Mouse (Mus musculus) thymus, adult 2 months (tissue): ENCODE measurements around the gene Olfr1317. TPM values are rescaled to one million over a fixed set of nuclear protein-coding genes. Genes with fewer than 3 reads are reported as not detected.

Source experiments
- DNase-seq: peaks from one replicate; pipeline ENCODE4 v3.0.0; 2021
- H3K27ac ChIP-seq: fragments of 200-500 bp; 2 replicates; pipeline ENCODE4 v1.5.1; 2012; ENCODE audit warnings: low read length, control low read depth; ENCODE audit not compliant: control insufficient read depth, insufficient read depth
- H3K27me3 ChIP-seq: fragments of 200-500 bp; 2 replicates; pipeline ENCODE4 v1.6.1; 2012; ENCODE audit warnings: mild to moderate bottlenecking, low read length, moderate library complexity, mixed read lengths; ENCODE audit not compliant: control insufficient read depth, insufficient read depth
- H3K36me3 ChIP-seq: fragments of 200-500 bp; 2 replicates; pipeline ENCODE4 v1.6.1; 2012; ENCODE audit warnings: mild to moderate bottlenecking, low read length, moderate library complexity; ENCODE audit not compliant: control insufficient read depth, insufficient read depth
- H3K4me1 ChIP-seq: fragments of 200-500 bp; replicated peaks from 2 replicates; pipeline ENCODE4 v1.6.1; 2012; ENCODE audit warnings: low read length; ENCODE audit not compliant: control insufficient read depth, insufficient read depth
- H3K4me3 ChIP-seq: fragments of 200-500 bp; 2 replicates; pipeline ENCODE4 v1.5.1; 2012; ENCODE audit warnings: mild to moderate bottlenecking, low read length, control low read depth, moderate library complexity; ENCODE audit not compliant: control insufficient read depth, insufficient read depth
- CTCF ChIP-seq: fragments of 200-500 bp; IDR thresholded peaks from 2 replicates; pipeline ENCODE4 v1.5.1; 2012; ENCODE audit warnings: mild to moderate bottlenecking, control low read depth, low read length, moderate library complexity, borderline replicate concordance; ENCODE audit not compliant: control insufficient read depth, poor library complexity, insufficient read depth; ENCODE audit errors: extremely low read depth
- POLR2A ChIP-seq: fragments of 200-500 bp; IDR thresholded peaks from 2 replicates; pipeline ENCODE4 v1.6.1; 2012; ENCODE audit warnings: mild to moderate bottlenecking, low read length, control low read depth, moderate library complexity; ENCODE audit not compliant: control insufficient read depth, poor library complexity, insufficient read depth; ENCODE audit errors: extremely low read depth
- WGBS: fragments of 180-500 bp; shearing (Covaris S2); methylation state at CpG from one replicate; pipeline ENCODE4 v1.1.7; 2018; 5-methylcytosine and 5-hydroxymethylcytosine counted together
- polyA plus RNA-seq: library from polyadenylated mRNA; depleted of rRNA; stranded (reverse); fragments of >200 nt; gene quantifications from 2 replicates; pipeline ENCODE4 v1.2.3, GENCODE M21; 2012; rRNA removed

The Olfr1317 gene
- polyA plus RNA-seq = not detected in 2 replicates

DNA sequence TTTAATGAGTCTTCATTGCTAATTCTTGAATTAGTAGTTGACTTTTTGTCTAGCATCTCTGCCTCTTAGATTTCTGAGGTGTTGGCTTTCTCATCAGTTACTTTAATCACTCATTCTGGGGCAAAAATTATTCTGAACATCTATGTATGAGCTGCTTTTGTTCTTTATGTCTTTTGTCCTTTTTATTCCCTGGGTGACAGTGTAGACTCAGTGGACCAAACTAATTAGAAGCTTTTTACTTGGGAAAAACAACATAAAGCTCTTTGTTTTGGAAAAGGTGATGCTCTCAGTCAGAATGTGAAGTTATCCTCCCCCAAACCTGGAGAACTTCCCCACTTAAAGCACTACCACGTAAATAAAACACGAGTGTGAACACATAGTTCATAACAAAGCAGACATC lies at the start of gene Olfr1317:
Gene Olfr1317 (plus strand): TSS at position 301 of the 400 bp plus-strand sequence.
- Histone ChIP-seq H3K27me3 (no peaks in the 10 kb centered on the region), H3K27ac (no peak within 1 kb of the TSS), H3K4me1 (no peaks in the 10 kb centered on the region), H3K4me3 (no peak within 1 kb of the TSS), H3K36me3 (no peaks in the 10 kb centered on the region)
- DNase-seq = no peak
- no peak for TF ChIP-seq CTCF
- no peak for TF ChIP-seq POLR2A
- WGBS = 78% methylated on average over 2 of the region's 2 CpGs

DNA sequence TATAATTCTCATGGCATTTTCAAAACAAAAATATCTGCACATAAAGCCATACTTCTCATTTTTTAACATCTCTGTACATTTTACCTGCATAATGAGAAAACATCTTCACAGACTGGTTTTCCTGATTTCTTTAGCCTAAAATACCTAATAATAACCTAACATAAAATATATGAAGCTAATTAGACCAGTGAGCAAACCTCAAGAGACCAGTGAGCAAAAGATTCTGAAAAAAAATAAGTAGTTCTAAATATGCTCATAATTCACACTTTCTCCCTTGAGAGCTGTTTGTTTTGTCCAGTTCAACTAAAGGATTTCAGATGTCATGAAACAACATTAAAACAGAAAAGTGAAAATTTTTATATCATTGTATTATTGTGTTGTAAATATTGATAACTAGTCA lies 43.4 kb upstream of the Olfr1317 start, which contains the start of gene Olfr1314:
Gene Olfr1314 (minus strand): TSS at position 101 of the 400 bp plus-strand sequence.
- Histone ChIP-seq H3K27ac (no peak within 1 kb of the TSS), H3K36me3 (no peaks in the 10 kb centered on the region), H3K4me3 (no peak within 1 kb of the TSS), H3K4me1 (no peaks in the 10 kb centered on the region), H3K27me3 (no peaks in the 10 kb centered on the region)
- no peak for DNase-seq
- TF ChIP-seq POLR2A (no peak), CTCF (no peak)

DNA sequence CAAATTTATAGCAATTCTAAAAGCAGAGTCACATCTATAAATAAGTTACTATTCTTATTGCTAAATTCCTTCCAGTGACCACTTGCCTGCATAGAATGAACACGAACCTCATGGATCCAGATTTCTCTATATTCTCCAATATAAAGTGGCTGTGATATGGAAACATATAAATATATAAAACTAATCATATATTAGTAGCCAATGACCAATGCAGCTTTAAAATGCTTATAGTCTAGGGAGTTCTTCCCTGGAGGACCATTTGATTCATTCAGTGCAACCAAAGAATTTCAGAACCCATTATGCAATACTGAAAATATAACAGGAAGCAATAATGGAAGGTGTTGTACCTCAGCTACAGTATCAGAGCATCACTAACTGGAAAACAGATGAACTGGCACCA lies 24.8 kb upstream of the Olfr1317 start, which contains the start of gene Olfr1315-ps1:
Gene Olfr1315-ps1 (minus strand): TSS at position 101 of the 400 bp plus-strand sequence.
- WGBS = 79% methylated on average over 1 of the region's 1 CpGs
- TF ChIP-seq CTCF = no peak
- TF ChIP-seq POLR2A = no peak
- no peak for DNase-seq
- Histone ChIP-seq H3K27ac (no peak within 1 kb of the TSS), H3K27me3 (no peaks in the 10 kb centered on the region), H3K4me1 (no peaks in the 10 kb centered on the region), H3K4me3 (no peak within 1 kb of the TSS), H3K36me3 (no peaks in the 10 kb centered on the region)

DNA sequence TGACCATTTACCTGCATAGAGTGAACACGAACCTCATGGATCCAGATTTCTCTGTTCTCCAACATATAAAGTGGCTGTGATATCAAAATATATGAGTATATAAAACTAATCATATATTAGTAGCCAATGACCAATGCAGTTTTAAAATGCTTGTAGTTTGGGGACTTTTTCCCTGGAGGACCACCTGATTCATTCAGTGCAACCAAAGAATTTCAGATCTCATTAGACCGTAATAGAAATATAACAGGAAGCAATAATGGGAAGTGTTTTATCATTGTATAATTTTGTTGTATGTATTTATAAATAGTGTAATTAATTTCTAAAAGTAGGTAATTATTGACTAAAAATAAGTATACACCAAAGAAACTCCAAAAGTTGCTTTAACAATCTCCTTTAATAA lies 5.3 kb upstream of the Olfr1317 start, which contains the start of gene Olfr1316:
Gene Olfr1316 (minus strand): TSS at position 101 of the 400 bp plus-strand sequence.
- Histone ChIP-seq H3K27ac (no peak within 1 kb of the TSS), H3K4me3 (no peak within 1 kb of the TSS), H3K27me3 (no peaks in the 10 kb centered on the region), H3K36me3 (no peaks in the 10 kb centered on the region), H3K4me1 (no peaks in the 10 kb centered on the region)
- TF ChIP-seq CTCF = no peak
- no peak for TF ChIP-seq POLR2A
- no peak for DNase-seq
- 96% methylated on average over 2 of the region's 2 CpGs for WGBS

DNA sequence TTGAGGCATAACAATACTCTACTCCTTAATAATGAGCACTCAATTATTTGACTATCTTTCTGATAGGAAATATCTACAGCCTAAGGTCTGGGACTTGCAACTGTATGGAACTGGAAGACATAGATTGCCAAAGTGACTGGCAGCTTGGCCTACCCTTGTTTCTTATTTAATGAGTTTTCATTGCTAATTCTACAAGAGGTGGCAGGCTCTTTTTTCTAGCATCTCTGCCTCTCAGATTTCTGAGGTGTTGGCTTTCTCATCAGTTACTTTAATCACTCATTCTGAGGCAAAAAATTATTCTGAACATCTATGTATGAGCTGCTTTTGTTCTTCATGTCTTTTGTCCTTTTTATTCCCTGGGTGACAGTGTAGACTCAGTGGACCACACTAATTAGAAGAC lies 13.8 kb downstream of the Olfr1317 start, which contains the start of gene Olfr1318:
Gene Olfr1318 (plus strand): TSS at position 301 of the 400 bp plus-strand sequence.
- H3K4me3 ChIP-seq = no peak within 1 kb of the TSS
- H3K4me1 ChIP-seq = no peaks in the 10 kb centered on the region
- H3K36me3 ChIP-seq = no peaks in the 10 kb centered on the region
- TF ChIP-seq CTCF (no peak), POLR2A (no peak)
- DNase-seq = no peak
- H3K27ac ChIP-seq = no peak within 1 kb of the TSS
- H3K27me3 ChIP-seq = no peaks in the 10 kb centered on the region

Other genes starting within 250 kb of the Olfr1317 start
- not detected in 2 replicates for gene Olfr1306, start 224.1 kb upstream of the Olfr1317 start, polyA plus RNA-seq
- not detected in 2 replicates for gene Olfr1307, start 190.9 kb upstream of the Olfr1317 start, polyA plus RNA-seq
- not detected in 2 replicates for gene Olfr1308, start 175.4 kb upstream of the Olfr1317 start, polyA plus RNA-seq
- not detected in 2 replicates for gene Olfr1309, start 150.0 kb upstream of the Olfr1317 start, polyA plus RNA-seq
- not detected in 2 replicates for gene Olfr1310, start 127.6 kb upstream of the Olfr1317 start, polyA plus RNA-seq
- gene Olfr1311, start 115.9 kb upstream of the Olfr1317 start, polyA plus RNA-seq = not detected in 2 replicates
- not detected in 2 replicates for gene Olfr1312, start 90.1 kb upstream of the Olfr1317 start, polyA plus RNA-seq
- not detected in 2 replicates for gene Olfr1313, start 62.5 kb upstream of the Olfr1317 start, polyA plus RNA-seq
- not detected in 2 replicates for gene Olfr1314, start 43.5 kb upstream of the Olfr1317 start, polyA plus RNA-seq
- gene Olfr1315-ps1, start 24.9 kb upstream of the Olfr1317 start, polyA plus RNA-seq = not detected in 2 replicates
- gene Olfr1316, start 5.4 kb upstream of the Olfr1317 start, polyA plus RNA-seq = not detected in 2 replicates
- not detected in 2 replicates for gene Olfr1318, start 13.9 kb downstream of the Olfr1317 start, polyA plus RNA-seq
- 70.0 and 77.7 TPM in 2 replicates for gene Lpcat4, start 99.1 kb downstream of the Olfr1317 start, polyA plus RNA-seq
- 0.03 TPM in 1 of 2 replicates, not detected in the other for gene Nutm1, start 119.0 kb downstream of the Olfr1317 start, polyA plus RNA-seq
- 100 and 126 TPM in 2 replicates for gene Nop10, start 121.6 kb downstream of the Olfr1317 start, polyA plus RNA-seq
- 97.6 and 97.8 TPM in 2 replicates for gene Slc12a6, start 125.5 kb downstream of the Olfr1317 start, polyA plus RNA-seq
- 0.03 TPM in 1 of 2 replicates, not detected in the other for gene Gm21985, start 126.0 kb downstream of the Olfr1317 start, polyA plus RNA-seq
- 82.1 and 96.1 TPM in 2 replicates for gene Emc4, start 227.7 kb downstream of the Olfr1317 start, polyA plus RNA-seq
- 2.3 and 2.6 TPM in 2 replicates for gene Katnbl1, start 238.9 kb downstream of the Olfr1317 start, polyA plus RNA-seq